Mouse (Mus musculus): ENCODE measurements at regions not wholly inside any gene's neighbourhood (a gene's known extent, or its start where the extent isn't known, plus 50 kb on each side); places are given as distances from the start of the nearest gene placed in this dataset.

GRCm38 (mm10) chr4:5379215-5379614, 586.1 kb upstream of the Impad1 start:
- no peak for DNase-seq (ENCODE audit: low spot score in 2 of 2)

GRCm38 (mm10) chr4:5358274-5358673, 565.1 kb upstream of the Impad1 start:
- DNase-seq (ENCODE audit: low spot score in 2 of 2), result no peak

GRCm38 (mm10) chr4:5346226-5346625, 553.1 kb upstream of the Impad1 start:
- DNase-seq (ENCODE audit: low spot score in 2 of 2), result no peak

GRCm38 (mm10) chr4:5344739-5345138, 551.6 kb upstream of the Impad1 start:
- no peak for DNase-seq (ENCODE audit: low spot score in 2 of 2)

GRCm38 (mm10) chr4:5344311-5344710, 551.2 kb upstream of the Impad1 start:
- no peak for DNase-seq (ENCODE audit: low spot score in 2 of 2)

- DNase-seq (ENCODE audit: low spot score in 2 of 2), result no peak
These were observed 544.2 kb upstream of the Impad1 start for GRCm38 (mm10) chr4:5337158-5337896.

GRCm38 (mm10) chr4:5335030-5335429, 541.9 kb upstream of the Impad1 start:
- peak in 1 of 2 experiments; percentile 1 for DNase-seq (ENCODE audit: low spot score in 2 of 2)

GRCm38 (mm10) chr4:5328497-5329194, 535.5 kb upstream of the Impad1 start:
- no peak for DNase-seq (ENCODE audit: low spot score in 2 of 2)

GRCm38 (mm10) chr4:5327171-5327661, 534.1 kb upstream of the Impad1 start:
- peak in 1 of 2 experiments; percentile 15 for DNase-seq (ENCODE audit: low spot score in 2 of 2)

- no peak for DNase-seq (ENCODE audit: low spot score in 2 of 2)
These were observed 508.3 kb upstream of the Impad1 start for GRCm38 (mm10) chr4:5301461-5301860.

GRCm38 (mm10) chr4:5301017-5301416, 507.9 kb upstream of the Impad1 start:
- DNase-seq (ENCODE audit: low spot score in 2 of 2), result no peak

- no peak for DNase-seq (ENCODE audit: low spot score in 2 of 2)
These were observed 506.1 kb upstream of the Impad1 start for GRCm38 (mm10) chr4:5299208-5299607.

- DNase-seq (ENCODE audit: low spot score in 2 of 2), result no peak
These were observed 500.9 kb upstream of the Impad1 start for GRCm38 (mm10) chr4:5294030-5294429.

- no peak for DNase-seq (ENCODE audit: low spot score in 2 of 2)
These were observed 483.0 kb upstream of the Impad1 start for GRCm38 (mm10) chr4:5276113-5276512.

All from left cerebral cortex, adult 18-20 months (tissue).